Mouse (Mus musculus): ENCODE measurements around the gene Tiparp. TPM values are rescaled to one million over a fixed set of nuclear protein-coding genes. Genes with fewer than 3 reads are reported as not detected.

Gene Tiparp
- polyA plus RNA-seq, 2 experiments, result 8.9 to 31.4 TPM

GRCm38 (mm10) chr3:65588424-65588823 lies 60.2 kb downstream of the Tiparp start:
- no peak for DNase-seq (ENCODE audit: low spot score)
- no peak for ATAC-seq (ENCODE audit: low FRiP score, low read depth)

GRCm38 (mm10) chr3:65592850-65593249 lies 64.6 kb downstream of the Tiparp start:
- no peak overlapping the region for H3K27ac ChIP-seq (replicated peaks; ENCODE audit: low read depth, low read length)
- H3K27me3 ChIP-seq (ENCODE audit: control insufficient read depth, insufficient read depth, low read length), result no peaks in the 10 kb centered on the region
- H3K36me3 ChIP-seq (ENCODE audit: control insufficient read depth, insufficient read depth, low read length), result no peaks in the 10 kb centered on the region
- H3K9ac ChIP-seq (ENCODE audit: low read depth, low read length, severe bottlenecking), result no peak overlapping the region
- ATAC-seq (ENCODE audit: low FRiP score, low read depth) (no peak), DNase-seq (ENCODE audit: low spot score) (no peak)
- 93% methylated on average over 6 of the region's 6 CpGs for WGBS
- H3K4me1 ChIP-seq (ENCODE audit: control insufficient read depth, insufficient read depth, low read length), result peaks cover 5% of the 10 kb centered on the region; the same call in 1 of the 2 replicates
- H3K4me2 ChIP-seq (replicated peaks; ENCODE audit: low read depth, low read length, severe bottlenecking), result no peak overlapping the region
- TF ChIP-seq POLR2A (IDR thresholded peaks at IDR 0.05; ENCODE audit: borderline replicate concordance, extremely low read depth, insufficient read depth, insufficient read length), result no peak
- H3K4me3 ChIP-seq (replicated peaks; ENCODE audit: low read length), result no peak overlapping the region
- no peaks in the 10 kb centered on the region for H3K9me3 ChIP-seq (ENCODE audit: control insufficient read depth, low read length)

More at GRCm38 (mm10) chr3:65588424-65588823, 60.2 kb downstream of the Tiparp start:
- Histone ChIP-seq H3K27ac (replicated peaks; ENCODE audit: low read depth, low read length) (no peak overlapping the region), H3K4me2 (replicated peaks; ENCODE audit: low read depth, low read length, severe bottlenecking) (no peak overlapping the region), H3K4me3 (replicated peaks; ENCODE audit: low read length) (no peak overlapping the region), H3K4me1 (ENCODE audit: control insufficient read depth, insufficient read depth, low read length) (peaks cover 11% of the 10 kb centered on the region; the same call in 1 of the 2 replicates), H3K27me3 (ENCODE audit: control insufficient read depth, insufficient read depth, low read length) (no peaks in the 10 kb centered on the region), H3K36me3 (ENCODE audit: control insufficient read depth, insufficient read depth, low read length) (no peaks in the 10 kb centered on the region), H3K9ac (ENCODE audit: low read depth, low read length, severe bottlenecking) (no peak overlapping the region), H3K9me3 (ENCODE audit: control insufficient read depth, low read length) (no peaks in the 10 kb centered on the region)
- WGBS, result 49% methylated on average over 3 of the region's 3 CpGs
- no peak for TF ChIP-seq POLR2A (IDR thresholded peaks at IDR 0.05; ENCODE audit: borderline replicate concordance, extremely low read depth, insufficient read depth, insufficient read length)

GRCm38 (mm10) chr3:65594493-65594892 lies 66.3 kb downstream of the Tiparp start:
- no peak overlapping the region for H3K4me3 ChIP-seq (replicated peaks; ENCODE audit: low read length)
- no peak for DNase-seq (ENCODE audit: low spot score)
- no peak overlapping the region for H3K27ac ChIP-seq (replicated peaks; ENCODE audit: low read depth, low read length)
- no peak for ATAC-seq (ENCODE audit: low FRiP score, low read depth)
- H3K4me2 ChIP-seq (replicated peaks; ENCODE audit: low read depth, low read length, severe bottlenecking), result no peak overlapping the region
- peaks cover 5% of the 10 kb centered on the region; the same call in 1 of the 2 replicates for H3K4me1 ChIP-seq (ENCODE audit: control insufficient read depth, insufficient read depth, low read length)
- no peaks in the 10 kb centered on the region for H3K36me3 ChIP-seq (ENCODE audit: control insufficient read depth, insufficient read depth, low read length)
- TF ChIP-seq POLR2A (IDR thresholded peaks at IDR 0.05; ENCODE audit: borderline replicate concordance, extremely low read depth, insufficient read depth, insufficient read length), result no peak
- no peaks in the 10 kb centered on the region for H3K27me3 ChIP-seq (ENCODE audit: control insufficient read depth, insufficient read depth, low read length)
- no peaks in the 10 kb centered on the region for H3K9me3 ChIP-seq (ENCODE audit: control insufficient read depth, low read length)
- H3K9ac ChIP-seq (ENCODE audit: low read depth, low read length, severe bottlenecking), result no peak overlapping the region

GRCm38 (mm10) chr3:65595196-65595595 lies 67.0 kb downstream of the Tiparp start:
- peak; percentile 71 for DNase-seq (ENCODE audit: low spot score)

GRCm38 (mm10) chr3:65598071-65598830 lies 70.0 kb downstream of the Tiparp start:
- Histone ChIP-seq H3K4me2 (replicated peaks; ENCODE audit: low read depth, low read length, severe bottlenecking) (no peak overlapping the region), H3K4me1 (ENCODE audit: control insufficient read depth, insufficient read depth, low read length) (peaks cover 5% of the 10 kb centered on the region; the same call in 1 of the 2 replicates), H3K27ac (replicated peaks; ENCODE audit: low read depth, low read length) (no peak overlapping the region), H3K36me3 (ENCODE audit: control insufficient read depth, insufficient read depth, low read length) (no peaks in the 10 kb centered on the region), H3K27me3 (ENCODE audit: control insufficient read depth, insufficient read depth, low read length) (no peaks in the 10 kb centered on the region), H3K9me3 (ENCODE audit: control insufficient read depth, low read length) (no peaks in the 10 kb centered on the region), H3K4me3 (replicated peaks; ENCODE audit: low read length) (no peak overlapping the region), H3K9ac (ENCODE audit: low read depth, low read length, severe bottlenecking) (no peak overlapping the region)
- ATAC-seq (ENCODE audit: low FRiP score, low read depth), result no peak
- TF ChIP-seq POLR2A (IDR thresholded peaks at IDR 0.05; ENCODE audit: borderline replicate concordance, extremely low read depth, insufficient read depth, insufficient read length), result no peak
- WGBS, result 51% methylated on average over 7 of the region's 7 CpGs
- DNase-seq (ENCODE audit: low spot score), result no peak

More at GRCm38 (mm10) chr3:65595196-65595595, 67.0 kb downstream of the Tiparp start:
- no peak for ATAC-seq (ENCODE audit: low FRiP score, low read depth)
- Histone ChIP-seq H3K4me1 (ENCODE audit: control insufficient read depth, insufficient read depth, low read length) (peaks cover 5% of the 10 kb centered on the region; the same call in 1 of the 2 replicates), H3K9me3 (ENCODE audit: control insufficient read depth, low read length) (no peaks in the 10 kb centered on the region), H3K4me3 (replicated peaks; ENCODE audit: low read length) (no peak overlapping the region), H3K4me2 (replicated peaks; ENCODE audit: low read depth, low read length, severe bottlenecking) (no peak overlapping the region), H3K36me3 (ENCODE audit: control insufficient read depth, insufficient read depth, low read length) (no peaks in the 10 kb centered on the region), H3K27me3 (ENCODE audit: control insufficient read depth, insufficient read depth, low read length) (no peaks in the 10 kb centered on the region), H3K9ac (ENCODE audit: low read depth, low read length, severe bottlenecking) (no peak overlapping the region), H3K27ac (replicated peaks; ENCODE audit: low read depth, low read length) (peak overlapping the region; percentile 70)
- no peak for TF ChIP-seq POLR2A (IDR thresholded peaks at IDR 0.05; ENCODE audit: borderline replicate concordance, extremely low read depth, insufficient read depth, insufficient read length)
- 46% methylated on average over 3 of the region's 3 CpGs for WGBS
